Mouse (Mus musculus): ENCODE measurements around the gene Tmc5. TPM values are rescaled to one million over a fixed set of nuclear protein-coding genes. Genes with fewer than 3 reads are reported as not detected.

Tmc5 gene
- polyA plus RNA-seq, 2 experiments: 0.15 to 0.29 TPM

DNA sequence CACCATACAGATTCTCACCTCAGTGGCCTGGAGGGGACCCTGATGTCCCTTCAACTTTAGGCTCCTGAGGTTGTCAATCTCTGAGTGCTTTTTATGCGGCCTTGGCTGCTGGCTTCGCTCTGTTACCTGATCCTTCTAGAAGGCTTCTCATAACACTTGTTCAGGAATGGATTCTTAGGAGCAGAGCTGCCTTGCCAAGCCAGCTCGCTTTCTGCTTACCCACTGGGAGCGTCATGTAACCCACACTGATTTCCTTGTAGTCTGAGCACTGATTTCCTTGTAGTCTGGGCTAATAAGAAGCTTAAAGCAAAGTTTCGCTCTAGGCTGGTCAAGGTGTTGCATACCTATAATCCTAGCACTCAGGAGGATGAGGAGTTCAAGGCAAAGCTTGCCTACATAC lies 21.0 kb downstream of the Tmc5 start:
- H3K36me3 ChIP-seq (ENCODE audit: control insufficient read depth, insufficient read depth, low read length): no peaks in the 10 kb centered on the region
- H3K4me1 ChIP-seq (ENCODE audit: control insufficient read depth, insufficient read depth, low read length): no peaks in the 10 kb centered on the region
- H3K27ac ChIP-seq (replicated peaks; ENCODE audit: low read depth, low read length): no peak overlapping the region
- no peak for DNase-seq (ENCODE audit: low spot score)
- no peak overlapping the region for H3K9ac ChIP-seq (ENCODE audit: low read depth, low read length, severe bottlenecking)
- no peak overlapping the region for H3K4me3 ChIP-seq (replicated peaks; ENCODE audit: low read length)
- TF ChIP-seq POLR2A (IDR thresholded peaks at IDR 0.05; ENCODE audit: borderline replicate concordance, extremely low read depth, insufficient read depth, insufficient read length): no peak
- ATAC-seq (ENCODE audit: low FRiP score, low read depth): no peak
- H3K9me3 ChIP-seq (ENCODE audit: control insufficient read depth, low read length): no peaks in the 10 kb centered on the region
- H3K27me3 ChIP-seq (ENCODE audit: control insufficient read depth, insufficient read depth, low read length): no peaks in the 10 kb centered on the region
- 76% methylated on average over 5 of the region's 5 CpGs for WGBS
- H3K4me2 ChIP-seq (replicated peaks; ENCODE audit: low read depth, low read length, severe bottlenecking): no peak overlapping the region

DNA sequence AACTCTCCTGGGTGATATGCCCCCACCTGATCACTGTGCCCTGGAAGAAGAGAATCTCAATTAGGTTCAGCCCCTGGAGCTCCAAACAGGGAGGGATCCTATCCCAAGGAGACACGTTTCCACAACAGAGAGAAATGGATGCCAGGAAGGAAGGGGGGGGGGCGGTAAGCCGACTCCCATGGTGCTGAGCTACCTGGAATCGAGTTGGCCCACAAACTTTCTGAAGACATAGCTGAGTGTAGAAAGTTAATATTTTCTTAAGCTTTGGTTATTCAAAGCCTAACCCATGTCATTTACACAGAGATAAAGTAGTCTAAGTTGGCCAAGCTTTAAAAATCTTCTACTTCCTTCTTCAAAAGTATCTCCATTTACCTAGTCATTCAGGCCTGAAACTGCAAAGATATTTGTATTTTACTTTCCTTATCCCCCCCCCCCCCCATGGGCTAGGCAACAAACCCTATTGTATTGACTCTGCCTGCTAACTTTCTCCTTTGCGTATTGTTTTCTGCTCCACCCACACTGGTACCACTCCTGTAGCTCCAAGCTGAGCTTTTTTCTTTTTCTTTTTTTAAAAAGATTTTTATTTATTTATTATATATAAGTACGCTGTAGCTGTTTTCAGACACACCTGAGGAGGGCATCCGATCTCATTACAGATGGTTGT lies 23.3 kb downstream of the Tmc5 start:
- Histone ChIP-seq H3K9ac (ENCODE audit: low read depth, low read length, severe bottlenecking) (no peak overlapping the region), H3K36me3 (ENCODE audit: control insufficient read depth, insufficient read depth, low read length) (no peaks in the 10 kb centered on the region), H3K4me1 (ENCODE audit: control insufficient read depth, insufficient read depth, low read length) (no peaks in the 10 kb centered on the region), H3K27ac (replicated peaks; ENCODE audit: low read depth, low read length) (no peak overlapping the region), H3K4me3 (replicated peaks; ENCODE audit: low read length) (no peak overlapping the region), H3K9me3 (ENCODE audit: control insufficient read depth, low read length) (no peaks in the 10 kb centered on the region), H3K4me2 (replicated peaks; ENCODE audit: low read depth, low read length, severe bottlenecking) (no peak overlapping the region), H3K27me3 (ENCODE audit: control insufficient read depth, insufficient read depth, low read length) (no peaks in the 10 kb centered on the region)
- 89% methylated on average over 7 of the region's 7 CpGs for WGBS
- no peak for TF ChIP-seq POLR2A (IDR thresholded peaks at IDR 0.05; ENCODE audit: borderline replicate concordance, extremely low read depth, insufficient read depth, insufficient read length)
- DNase-seq (ENCODE audit: low spot score) (no peak), ATAC-seq (ENCODE audit: low FRiP score, low read depth) (no peak)

DNA sequence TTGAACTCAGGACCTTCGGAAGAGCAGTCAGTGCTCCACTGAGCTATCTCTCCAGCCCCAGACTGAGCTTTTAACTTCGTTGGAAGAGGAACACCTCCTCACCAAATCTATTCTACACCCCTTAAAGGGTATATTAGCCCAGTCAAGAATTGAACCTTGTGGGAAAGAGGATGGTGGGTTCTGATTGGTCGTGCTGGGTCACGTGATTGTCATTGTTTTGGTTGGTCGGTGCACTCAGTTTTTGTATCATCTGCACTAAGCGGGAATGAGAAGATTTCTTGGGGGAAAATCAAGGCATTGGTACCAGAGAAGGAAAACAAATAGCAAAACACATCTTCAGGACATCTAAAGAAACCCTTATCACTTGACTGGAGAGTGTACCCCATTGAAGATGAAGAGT lies 24.0 kb downstream of the Tmc5 start:
- ATAC-seq (ENCODE audit: low FRiP score, low read depth) (no peak), DNase-seq (ENCODE audit: low spot score) (no peak)
- WGBS: 73% methylated on average over 6 of the region's 6 CpGs
- TF ChIP-seq POLR2A (IDR thresholded peaks at IDR 0.05; ENCODE audit: borderline replicate concordance, extremely low read depth, insufficient read depth, insufficient read length): no peak
- H3K4me3 ChIP-seq (replicated peaks; ENCODE audit: low read length): no peak overlapping the region
- no peaks in the 10 kb centered on the region for H3K9me3 ChIP-seq (ENCODE audit: control insufficient read depth, low read length)
- H3K4me2 ChIP-seq (replicated peaks; ENCODE audit: low read depth, low read length, severe bottlenecking): no peak overlapping the region
- no peaks in the 10 kb centered on the region for H3K27me3 ChIP-seq (ENCODE audit: control insufficient read depth, insufficient read depth, low read length)
- no peaks in the 10 kb centered on the region for H3K36me3 ChIP-seq (ENCODE audit: control insufficient read depth, insufficient read depth, low read length)
- no peaks in the 10 kb centered on the region for H3K4me1 ChIP-seq (ENCODE audit: control insufficient read depth, insufficient read depth, low read length)
- H3K27ac ChIP-seq (replicated peaks; ENCODE audit: low read depth, low read length): no peak overlapping the region
- no peak overlapping the region for H3K9ac ChIP-seq (ENCODE audit: low read depth, low read length, severe bottlenecking)

DNA sequence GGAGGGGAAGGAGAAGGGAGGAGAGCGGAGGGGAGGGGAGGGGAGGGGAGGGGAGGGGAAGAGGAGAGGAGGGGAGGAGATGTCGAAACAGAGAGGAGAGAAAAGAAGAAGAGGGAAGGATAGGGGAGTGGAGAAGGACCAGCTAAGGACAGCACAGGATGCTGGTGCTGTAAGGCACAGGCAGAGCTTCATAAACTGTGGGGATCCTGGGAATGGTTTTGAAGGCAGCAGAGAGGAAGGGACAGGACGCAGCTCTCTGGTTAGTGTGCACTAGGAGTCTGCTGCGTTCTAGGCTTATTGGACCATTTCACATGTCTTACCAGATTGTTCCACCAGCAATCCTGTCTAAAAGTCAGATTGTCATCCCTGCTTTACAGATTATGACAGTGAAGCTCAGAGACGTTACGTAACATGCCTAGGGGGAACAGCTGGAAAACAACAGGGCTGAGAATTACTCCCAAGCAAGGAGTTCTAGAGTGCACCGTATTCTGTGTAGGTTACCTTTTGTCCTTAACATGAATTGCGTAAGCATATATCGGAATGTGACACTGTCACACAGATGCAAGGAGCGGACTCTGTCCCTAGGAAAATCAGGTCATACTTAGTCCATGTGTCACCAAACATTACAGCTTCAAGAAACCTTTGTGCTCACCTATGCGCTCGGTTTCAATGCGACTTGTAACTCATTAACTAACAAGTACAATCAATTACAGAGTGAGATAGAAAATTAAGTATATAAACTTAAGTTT lies 30.6 kb downstream of the Tmc5 start:
- whole genome bisulfite sequencing: 78% methylated on average over 13 of the region's 13 CpGs
- Histone ChIP-seq H3K4me3 (replicated peaks; ENCODE audit: low read length) (no peak overlapping the region), H3K9ac (ENCODE audit: low read depth, low read length, severe bottlenecking) (no peak overlapping the region), H3K9me3 (ENCODE audit: control insufficient read depth, low read length) (no peaks in the 10 kb centered on the region), H3K27ac (replicated peaks; ENCODE audit: low read depth, low read length) (no peak overlapping the region), H3K27me3 (ENCODE audit: control insufficient read depth, insufficient read depth, low read length) (no peaks in the 10 kb centered on the region), H3K36me3 (ENCODE audit: control insufficient read depth, insufficient read depth, low read length) (no peaks in the 10 kb centered on the region), H3K4me1 (ENCODE audit: control insufficient read depth, insufficient read depth, low read length) (no peaks in the 10 kb centered on the region), H3K4me2 (replicated peaks; ENCODE audit: low read depth, low read length, severe bottlenecking) (no peak overlapping the region)
- no peak for ATAC-seq (ENCODE audit: low FRiP score, low read depth)
- no peak for DNase-seq (ENCODE audit: low spot score)
- TF ChIP-seq POLR2A (IDR thresholded peaks at IDR 0.05; ENCODE audit: borderline replicate concordance, extremely low read depth, insufficient read depth, insufficient read length): no peak

- 84% methylated on average over 9 of the region's 9 CpGs for WGBS
- DNase-seq (ENCODE audit: low spot score): no peak
- no peak for TF ChIP-seq POLR2A (IDR thresholded peaks at IDR 0.05; ENCODE audit: borderline replicate concordance, extremely low read depth, insufficient read depth, insufficient read length)
- H3K27me3 ChIP-seq (ENCODE audit: control insufficient read depth, insufficient read depth, low read length): no peaks in the 10 kb centered on the region
- H3K4me2 ChIP-seq (replicated peaks; ENCODE audit: low read depth, low read length, severe bottlenecking): no peak overlapping the region
- H3K9me3 ChIP-seq (ENCODE audit: control insufficient read depth, low read length): no peaks in the 10 kb centered on the region
- H3K36me3 ChIP-seq (ENCODE audit: control insufficient read depth, insufficient read depth, low read length): no peaks in the 10 kb centered on the region
- no peak for ATAC-seq (ENCODE audit: low FRiP score, low read depth)
- no peak overlapping the region for H3K27ac ChIP-seq (replicated peaks; ENCODE audit: low read depth, low read length)
- H3K4me3 ChIP-seq (replicated peaks; ENCODE audit: low read length): no peak overlapping the region
- no peaks in the 10 kb centered on the region for H3K4me1 ChIP-seq (ENCODE audit: control insufficient read depth, insufficient read depth, low read length)
- no peak overlapping the region for H3K9ac ChIP-seq (ENCODE audit: low read depth, low read length, severe bottlenecking)
These were observed 36.0 kb downstream of the Tmc5 start for GRCm38 (mm10) chr7:118633094-118633493.

Data from limb, embryonic 14.5 days (tissue).